Mouse (Mus musculus): ENCODE data around the gene Nub1.

GRCm38 (mm10) chr5:24743956-24744355, 58.6 kb downstream of the Nub1 start:
- TF ChIP-seq CTCF (IDR thresholded peaks at IDR 0.05; ENCODE audit: low read depth, low read length): no peak
- TF ChIP-seq POLR2A (IDR thresholded peaks at IDR 0.05; ENCODE audit: extremely low read depth, insufficient read depth, low read length): no peak
